Mouse (Mus musculus) testis, adult 2 months (tissue): ENCODE measurements around the gene Tfrc.

ENCODE experiments used
- CTCF ChIP-seq: fragments of 200-500 bp; IDR thresholded peaks from 2 replicates; pipeline ENCODE4 v1.5.1; 2012; ENCODE audit warnings: low read depth, mild to moderate bottlenecking, inconsistent platforms, low read length, moderate library complexity; ENCODE audit not compliant: control insufficient read depth, insufficient read depth, insufficient replicate concordance
- POLR2A ChIP-seq: fragments of 200-500 bp; IDR thresholded peaks from 2 replicates; pipeline ENCODE4 v1.6.1; 2012; ENCODE audit warnings: low read depth, mild to moderate bottlenecking, inconsistent platforms, low read length, moderate library complexity; ENCODE audit not compliant: control insufficient read depth

DNA sequence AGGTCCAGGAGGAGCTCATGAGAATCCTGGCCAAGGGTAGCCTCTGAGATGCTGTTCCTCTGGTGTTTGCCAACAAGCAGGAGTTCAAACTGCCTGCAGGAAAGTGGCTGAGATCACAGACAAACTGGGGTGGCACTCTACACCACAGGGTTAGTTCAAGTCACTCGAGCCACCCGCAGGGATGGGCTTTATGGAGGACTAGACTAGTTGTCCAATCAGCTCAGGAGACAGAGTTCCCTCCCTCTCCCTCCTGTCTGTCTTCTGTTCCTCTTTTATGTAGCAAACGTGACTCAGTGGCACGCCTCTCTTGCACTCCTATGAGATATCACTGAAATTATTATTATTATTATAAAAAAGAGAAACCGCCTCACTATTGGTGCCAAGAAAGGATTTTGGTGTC is 25.5 kb downstream of the Tfrc start:
- TF ChIP-seq CTCF (no peak), POLR2A (no peak)
